Mouse (Mus musculus): ENCODE data around the gene Tmem39a.

DNA sequence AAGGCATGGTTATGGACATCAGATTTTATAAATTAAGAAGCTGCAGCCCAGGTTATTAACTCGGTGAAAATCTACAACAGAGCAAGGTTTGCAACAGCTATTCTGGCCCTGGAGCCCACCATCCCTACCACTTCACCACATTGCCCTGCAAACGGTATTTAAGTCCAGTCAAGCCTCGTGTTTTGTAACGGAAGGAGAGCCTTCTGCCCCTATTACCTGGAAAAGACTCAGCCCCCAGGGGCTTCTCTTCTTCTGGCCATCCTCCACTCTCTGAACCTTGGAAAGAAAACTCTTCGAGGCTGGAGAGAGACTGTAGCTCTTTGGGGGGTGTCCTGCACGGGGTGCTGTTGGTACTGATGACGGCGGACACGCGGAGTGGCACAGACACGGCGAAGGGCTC lies 50.2 kb downstream of the Tmem39a start:
- TF ChIP-seq CTCF (IDR thresholded peaks at IDR 0.05; ENCODE audit: borderline replicate concordance, insufficient read depth, low read depth, low read length) (no peak), POLR2A (IDR thresholded peaks at IDR 0.05; ENCODE audit: borderline replicate concordance, insufficient read depth, low read length) (no peak)

Data from cerebellum, adult 2 months (tissue).